Mouse (Mus musculus): Measurements from ENCODE around the gene Ifi204. TPM values are rescaled to one million over a fixed set of nuclear protein-coding genes. Genes with fewer than 3 reads are reported as not detected.
"Not testable (repeated sequence)": the region's sequence is repeated elsewhere in the genome, so short reads cannot be mapped to it uniquely, and the experiment has no call there.

Gene Ifi204
- polyA plus RNA-seq (2015; fragmentation: Nextera tagmentation; extraction: Ambion mirVana): 0.55 and 0.59 TPM in 2 replicates

- H3K4me2 ChIP-seq (replicated peaks); H3K36me3 ChIP-seq; H3K9ac ChIP-seq (replicated peaks); ATAC-seq (replicated peaks); H3K4me1 ChIP-seq; H3K4me3 ChIP-seq; H3K9me3 ChIP-seq; H3K27ac ChIP-seq (replicated peaks); H3K27me3 ChIP-seq: not testable (repeated sequence)
- 87% methylated on average over 5 of the region's 5 CpGs for WGBS
These were observed at the start of gene Ifi204 for GRCm38 (mm10) chr1:173766848-173767617. Ifi204 (minus strand) TSS chr1:173766943.

GRCm38 (mm10) chr1:173809294-173809693 is 42.6 kb upstream of the Ifi204 start:
- H3K9me3 ChIP-seq; H3K4me1 ChIP-seq; H3K27ac ChIP-seq (replicated peaks); ATAC-seq (replicated peaks); H3K9ac ChIP-seq (replicated peaks); H3K36me3 ChIP-seq; H3K27me3 ChIP-seq; H3K4me2 ChIP-seq (replicated peaks); H3K4me3 ChIP-seq: not testable (repeated sequence)
- 94% methylated on average over 2 of the region's 2 CpGs for WGBS

DNA sequence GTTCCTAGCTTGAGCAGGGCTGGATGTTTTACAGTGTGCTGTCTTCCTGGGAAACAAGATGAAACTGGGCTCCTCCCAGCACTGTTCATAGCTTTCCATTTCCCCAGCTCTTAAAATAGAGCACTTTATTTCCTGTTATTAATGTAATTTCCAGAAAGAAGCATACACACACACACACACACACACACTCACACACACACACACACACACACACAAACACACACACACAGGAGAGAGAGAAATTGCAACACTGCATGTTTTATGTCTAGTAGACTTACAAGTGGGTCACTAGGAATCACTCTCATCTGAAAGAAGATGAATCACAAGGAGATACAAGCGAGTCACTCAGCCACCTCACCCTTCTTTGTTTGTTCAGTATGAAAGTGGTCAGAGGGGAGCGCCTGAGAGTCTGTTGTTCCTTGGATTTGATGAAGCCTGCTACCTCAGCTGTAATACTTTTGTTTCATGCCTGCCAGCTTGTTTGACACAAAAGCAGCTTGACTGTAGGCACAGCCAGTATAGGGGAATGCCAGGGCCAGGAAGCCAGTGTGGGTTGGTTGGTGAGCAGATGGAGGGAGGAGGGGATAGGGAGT is 36.0 kb upstream of the Ifi204 start:
- not testable (repeated sequence) for H3K9me3 ChIP-seq; H3K4me2 ChIP-seq (replicated peaks); H3K27ac ChIP-seq (replicated peaks); H3K9ac ChIP-seq (replicated peaks); H3K4me3 ChIP-seq; H3K27me3 ChIP-seq; H3K4me1 ChIP-seq; ATAC-seq (replicated peaks); H3K36me3 ChIP-seq
- WGBS: 65% methylated on average over 2 of the region's 2 CpGs

GRCm38 (mm10) chr1:173802207-173802606 is 35.5 kb upstream of the Ifi204 start:
- WGBS: 80% methylated on average over 3 of the region's 3 CpGs
- H3K9me3 ChIP-seq; H3K4me1 ChIP-seq; H3K9ac ChIP-seq (replicated peaks); H3K27ac ChIP-seq (replicated peaks); ATAC-seq (replicated peaks); H3K27me3 ChIP-seq; H3K4me3 ChIP-seq; H3K36me3 ChIP-seq; H3K4me2 ChIP-seq (replicated peaks): not testable (repeated sequence)

DNA sequence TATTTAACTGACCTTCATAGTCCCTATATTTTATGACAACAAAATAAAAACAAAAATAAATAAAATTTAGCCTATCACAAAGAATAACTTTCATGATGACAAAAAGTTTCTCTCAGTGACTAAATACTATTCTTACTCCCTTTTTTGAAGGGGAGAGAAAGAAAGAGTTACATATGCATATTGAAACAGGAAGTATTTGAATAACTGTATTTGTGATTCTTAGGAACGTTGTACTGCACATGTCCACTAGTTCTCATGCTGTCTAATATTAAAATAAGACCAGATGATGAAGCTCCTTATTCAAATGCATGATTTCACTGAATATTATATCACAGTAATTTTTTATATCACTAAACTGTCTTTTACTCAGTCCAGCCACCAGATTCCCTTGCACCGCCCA is 35.0 kb upstream of the Ifi204 start:
- 83% methylated on average over 2 of the region's 2 CpGs for WGBS
- H3K27me3 ChIP-seq; H3K4me2 ChIP-seq (replicated peaks); ATAC-seq (replicated peaks); H3K4me1 ChIP-seq; H3K4me3 ChIP-seq; H3K36me3 ChIP-seq; H3K27ac ChIP-seq (replicated peaks); H3K9me3 ChIP-seq; H3K9ac ChIP-seq (replicated peaks): not testable (repeated sequence)

- H3K36me3 ChIP-seq; H3K27ac ChIP-seq (replicated peaks); H3K4me1 ChIP-seq; H3K4me2 ChIP-seq (replicated peaks); ATAC-seq (replicated peaks); H3K4me3 ChIP-seq; H3K9me3 ChIP-seq; H3K27me3 ChIP-seq; H3K9ac ChIP-seq (replicated peaks): not testable (repeated sequence)
- WGBS: 63% methylated on average over 3 of the region's 3 CpGs
These were observed 6.7 kb upstream of the Ifi204 start for GRCm38 (mm10) chr1:173773457-173773856.

DNA sequence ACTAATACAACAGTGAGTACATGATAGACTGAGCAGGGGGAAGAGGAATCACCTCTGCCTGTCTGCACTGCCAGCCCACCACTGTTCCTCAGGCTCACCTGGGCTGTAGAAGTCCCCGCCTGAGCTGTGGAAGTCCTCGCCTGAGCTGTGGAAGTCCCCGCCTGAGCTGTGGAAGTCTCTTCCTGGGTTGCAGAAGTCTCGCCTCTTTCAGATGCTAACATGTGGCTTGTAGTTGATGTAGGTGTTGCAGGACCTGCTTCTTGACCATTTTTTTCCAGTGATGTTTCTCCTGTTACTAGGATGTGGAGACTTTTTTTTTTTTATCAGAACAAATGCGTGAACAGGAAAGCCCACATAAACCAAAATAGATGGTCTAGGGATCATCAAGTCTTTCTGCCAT is 6.7 kb downstream of the Ifi204 start:
- H3K9ac ChIP-seq (replicated peaks); H3K9me3 ChIP-seq; H3K27me3 ChIP-seq; ATAC-seq (replicated peaks); H3K4me3 ChIP-seq; H3K27ac ChIP-seq (replicated peaks); H3K4me2 ChIP-seq (replicated peaks); H3K4me1 ChIP-seq; H3K36me3 ChIP-seq: not testable (repeated sequence)
- WGBS: 91% methylated on average over 5 of the region's 5 CpGs

- H3K27me3 ChIP-seq: no peaks in the 10 kb centered on the region
- H3K9ac ChIP-seq (replicated peaks): no peak overlapping the region
- WGBS: 71% methylated on average over 1 of the region's 1 CpGs
- H3K4me2 ChIP-seq (replicated peaks): no peak overlapping the region
- H3K27ac ChIP-seq (replicated peaks): no peak overlapping the region
- ATAC-seq (replicated peaks): no peak
- no peak overlapping the region for H3K4me3 ChIP-seq
- H3K4me1 ChIP-seq: no peaks in the 10 kb centered on the region
- H3K9me3 ChIP-seq: no peaks in the 10 kb centered on the region
- no peaks in the 10 kb centered on the region for H3K36me3 ChIP-seq
These were observed 24.5 kb downstream of the Ifi204 start for GRCm38 (mm10) chr1:173742262-173742661.

DNA sequence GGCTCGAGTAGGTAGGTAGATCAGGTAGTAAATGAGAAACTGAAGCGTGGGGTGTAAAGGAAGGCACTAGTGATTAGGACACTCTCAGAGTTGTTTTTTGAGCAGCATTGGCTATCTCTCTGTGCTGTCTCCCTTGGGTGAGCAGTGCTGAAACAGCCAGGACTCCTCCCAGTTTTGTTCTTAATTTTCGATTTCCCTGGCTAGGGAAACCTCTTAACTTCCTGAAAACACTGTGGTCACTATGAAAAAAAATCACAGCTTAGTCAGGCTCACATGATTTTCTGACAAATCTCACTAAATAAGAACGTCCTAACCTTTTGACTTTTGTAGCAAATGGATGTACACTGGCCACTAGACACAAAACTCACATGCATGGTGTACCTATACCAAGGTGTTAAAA is 25.1 kb downstream of the Ifi204 start, which contains the start of gene Ifi207:
TSS of gene Ifi207 (minus strand) at position 92 of the 400 bp plus-strand sequence.
- no peaks in the 10 kb centered on the region for H3K36me3 ChIP-seq
- no peak for ATAC-seq (replicated peaks)
- no peaks in the 10 kb centered on the region for H3K4me1 ChIP-seq
- no peak within 1 kb of the TSS for H3K27ac ChIP-seq (replicated peaks)
- WGBS: 81% methylated on average over 4 of the region's 4 CpGs
- no peak within 1 kb of the TSS for H3K9ac ChIP-seq (replicated peaks)
- H3K9me3 ChIP-seq: no peaks in the 10 kb centered on the region
- no peaks in the 10 kb centered on the region for H3K27me3 ChIP-seq
- H3K4me3 ChIP-seq: no peak within 1 kb of the TSS
- no peak within 1 kb of the TSS for H3K4me2 ChIP-seq (replicated peaks)

DNA sequence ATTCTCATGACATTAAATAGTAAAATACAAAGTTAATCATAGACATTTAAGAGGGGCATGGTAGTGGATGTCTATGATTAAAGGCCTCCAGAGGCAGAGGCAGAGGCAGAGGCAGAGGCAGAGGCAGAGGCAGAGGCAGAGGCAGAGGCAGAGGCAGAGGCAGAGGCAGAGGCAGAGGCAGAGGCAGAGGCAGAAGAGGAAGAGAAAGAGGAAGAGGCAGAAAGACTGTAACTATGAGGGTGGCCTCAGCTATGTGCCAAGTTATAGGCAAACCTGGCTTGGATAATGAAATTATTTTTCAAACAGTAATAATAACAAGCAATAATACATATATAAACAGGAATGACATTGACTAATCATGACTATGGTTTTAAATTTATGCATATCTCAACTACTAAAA is 26.2 kb downstream of the Ifi204 start:
- ATAC-seq (replicated peaks): no peak
- Histone ChIP-seq H3K36me3 (no peaks in the 10 kb centered on the region), H3K4me1 (no peaks in the 10 kb centered on the region), H3K27ac (replicated peaks) (no peak overlapping the region), H3K9me3 (no peaks in the 10 kb centered on the region), H3K9ac (replicated peaks) (no peak overlapping the region), H3K4me2 (replicated peaks) (no peak overlapping the region), H3K27me3 (no peaks in the 10 kb centered on the region), H3K4me3 (no peak overlapping the region)

GRCm38 (mm10) chr1:173736986-173737385 is 29.8 kb downstream of the Ifi204 start:
- no peak for ATAC-seq (replicated peaks)
- no peak overlapping the region for H3K27ac ChIP-seq (replicated peaks)
- no peaks in the 10 kb centered on the region for H3K27me3 ChIP-seq
- H3K4me2 ChIP-seq (replicated peaks): no peak overlapping the region
- no peaks in the 10 kb centered on the region for H3K9me3 ChIP-seq
- 80% methylated on average over 2 of the region's 2 CpGs for WGBS
- H3K4me1 ChIP-seq: no peaks in the 10 kb centered on the region
- no peak overlapping the region for H3K9ac ChIP-seq (replicated peaks)
- no peaks in the 10 kb centered on the region for H3K36me3 ChIP-seq
- no peak overlapping the region for H3K4me3 ChIP-seq

DNA sequence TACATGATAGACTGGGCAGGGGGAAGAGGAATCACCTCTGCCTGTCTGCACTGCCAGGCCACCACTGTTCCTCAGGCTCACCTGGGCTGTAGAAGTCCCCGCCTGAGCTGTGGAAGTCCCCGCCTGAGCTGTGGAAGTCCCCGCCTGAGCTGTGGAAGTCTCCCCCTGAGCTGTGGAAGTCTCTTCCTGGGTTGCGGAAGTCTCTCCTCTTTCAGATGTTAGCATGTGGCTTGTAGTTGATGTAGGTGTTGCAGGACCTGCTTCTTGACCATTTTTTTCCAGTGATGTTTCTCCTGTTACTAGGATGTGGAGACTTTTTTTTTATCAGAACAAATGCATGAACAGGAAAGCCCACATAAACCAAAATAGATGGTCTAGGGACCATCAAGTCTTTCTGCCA is 31.7 kb downstream of the Ifi204 start:
- H3K4me3 ChIP-seq: not testable (repeated sequence)
- WGBS: 89% methylated on average over 4 of the region's 4 CpGs

DNA sequence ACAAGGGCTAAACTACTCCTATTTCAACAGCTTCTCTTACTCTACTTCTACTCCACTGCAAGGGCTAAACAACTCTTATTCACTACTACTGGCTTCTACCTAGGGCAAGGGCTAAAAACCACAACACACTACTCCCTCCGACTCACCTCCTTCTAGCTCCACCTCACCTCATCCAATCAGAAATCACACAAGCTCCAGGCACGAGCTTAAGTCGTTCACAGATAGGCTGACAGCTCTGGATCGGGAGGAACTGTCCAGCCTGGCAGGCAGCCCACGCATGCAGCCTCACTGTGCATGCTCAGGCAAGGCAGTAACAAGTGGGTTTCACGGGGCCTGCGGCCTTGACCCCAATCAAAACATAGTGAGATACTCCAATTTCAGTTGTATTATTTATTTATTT is 33.5 kb downstream of the Ifi204 start:
- no peaks in the 10 kb centered on the region for H3K4me1 ChIP-seq
- no peak overlapping the region for H3K9ac ChIP-seq (replicated peaks)
- no peaks in the 10 kb centered on the region for H3K9me3 ChIP-seq
- no peaks in the 10 kb centered on the region for H3K27me3 ChIP-seq
- no peaks in the 10 kb centered on the region for H3K36me3 ChIP-seq
- 46% methylated on average over 7 of the region's 7 CpGs for WGBS
- H3K27ac ChIP-seq (replicated peaks): no peak overlapping the region
- H3K4me2 ChIP-seq (replicated peaks): no peak overlapping the region
- no peak overlapping the region for H3K4me3 ChIP-seq
- no peak for ATAC-seq (replicated peaks)

More for the DNA sequence above, 31.7 kb downstream of the Ifi204 start:
- H3K27ac ChIP-seq (replicated peaks); H3K9ac ChIP-seq (replicated peaks); H3K9me3 ChIP-seq; H3K4me1 ChIP-seq; ATAC-seq (replicated peaks); H3K27me3 ChIP-seq; H3K36me3 ChIP-seq; H3K4me2 ChIP-seq (replicated peaks): not testable (repeated sequence)
